Mouse (Mus musculus) neural tube, embryonic 11.5 days (tissue): ENCODE measurements around the gene Ufc1. TPM values are rescaled to one million over a fixed set of nuclear protein-coding genes. Genes with fewer than 3 reads are reported as not detected.

Experiments used
- polyA plus RNA-seq: library from polyadenylated mRNA; unstranded; fragments of >200 nt; fragmentation: Nextera tagmentation; extraction: Ambion mirVana; gene quantifications from 2 replicates; pipeline ENCODE4 v1.2.1, GENCODE M21; 2014

Gene Ufc1
- polyA plus RNA-seq, 1 experiment from 2014 or later: 103 TPM

Other genes with a start within 250 kb of the Ufc1 start
- 5.6 and 6.7 TPM in 2 replicates for gene Fcgr3, start 230.1 kb downstream of the Ufc1 start, polyA plus RNA-seq
- 2.2 and 2.8 TPM in 2 replicates for gene Cfap126, start 181.1 kb downstream of the Ufc1 start, polyA plus RNA-seq
- gene Sdhc, start 144.4 kb downstream of the Ufc1 start, polyA plus RNA-seq: 280 and 291 TPM in 2 replicates
- 2.9 and 4.2 TPM in 2 replicates for gene Mpz, start 144.3 kb downstream of the Ufc1 start, polyA plus RNA-seq
- gene Pcp4l1, start 98.8 kb downstream of the Ufc1 start, polyA plus RNA-seq: 3.8 and 4.8 TPM in 2 replicates
- gene Nr1i3, start 81.1 kb downstream of the Ufc1 start, polyA plus RNA-seq: 0.23 TPM in 1 of 2 replicates, not detected in the other
- gene Tomm40l, start 72.5 kb downstream of the Ufc1 start, polyA plus RNA-seq: 24.8 and 36.6 TPM in 2 replicates
- 4.6 and 4.9 TPM in 2 replicates for gene Apoa2, start 70.0 kb downstream of the Ufc1 start, polyA plus RNA-seq
- gene Fcer1g, start 60.7 kb downstream of the Ufc1 start, polyA plus RNA-seq: 14.4 and 15.0 TPM in 2 replicates
- gene Adamts4, start 44.6 kb downstream of the Ufc1 start, polyA plus RNA-seq: 4.7 and 5.0 TPM in 2 replicates
- gene Ndufs2, start 43.6 kb downstream of the Ufc1 start, polyA plus RNA-seq: 242 and 286 TPM in 2 replicates
- 67.4 and 70.6 TPM in 2 replicates for gene B4galt3, start 24.7 kb downstream of the Ufc1 start, polyA plus RNA-seq
- 55.6 and 65.3 TPM in 2 replicates for gene Ppox, start 13.8 kb downstream of the Ufc1 start, polyA plus RNA-seq
- gene Usp21, start 7.0 kb downstream of the Ufc1 start, polyA plus RNA-seq: 90.3 and 104 TPM in 2 replicates
- gene Dedd, start 34.1 kb upstream of the Ufc1 start, polyA plus RNA-seq: 50.4 and 57.6 TPM in 2 replicates
- gene Nit1, start 50.6 kb upstream of the Ufc1 start, polyA plus RNA-seq: 30.7 and 34.0 TPM in 2 replicates
- 61.2 and 68.0 TPM in 2 replicates for gene Pfdn2, start 50.6 kb upstream of the Ufc1 start, polyA plus RNA-seq
- gene Klhdc9, start 65.8 kb upstream of the Ufc1 start, polyA plus RNA-seq: 2.1 and 2.2 TPM in 2 replicates
- 1.1 and 1.7 TPM in 2 replicates for gene Nectin4, start 75.1 kb upstream of the Ufc1 start, polyA plus RNA-seq
- 0.41 and 0.78 TPM in 2 replicates for gene Arhgap30, start 93.9 kb upstream of the Ufc1 start, polyA plus RNA-seq
- 151 and 162 TPM in 2 replicates for gene Usf1, start 116.3 kb upstream of the Ufc1 start, polyA plus RNA-seq
- 3.6 and 3.8 TPM in 2 replicates for gene Tstd1, start 123.8 kb upstream of the Ufc1 start, polyA plus RNA-seq
- gene F11r, start 142.5 kb upstream of the Ufc1 start, polyA plus RNA-seq: 16.9 and 21.0 TPM in 2 replicates
- gene Alyref2, start 208.5 kb upstream of the Ufc1 start, polyA plus RNA-seq: 13.2 and 15.7 TPM in 2 replicates
- not detected in 2 replicates for gene Itln1, start 240.3 kb upstream of the Ufc1 start, polyA plus RNA-seq